Mouse (Mus musculus): ENCODE results near the gene Nfe2l3. TPM values are rescaled to one million over a fixed set of nuclear protein-coding genes. Genes with fewer than 3 reads are reported as not detected.

Gene Nfe2l3
- polyA plus RNA-seq, 1 experiment from 2014 or later: 10.8 TPM

DNA sequence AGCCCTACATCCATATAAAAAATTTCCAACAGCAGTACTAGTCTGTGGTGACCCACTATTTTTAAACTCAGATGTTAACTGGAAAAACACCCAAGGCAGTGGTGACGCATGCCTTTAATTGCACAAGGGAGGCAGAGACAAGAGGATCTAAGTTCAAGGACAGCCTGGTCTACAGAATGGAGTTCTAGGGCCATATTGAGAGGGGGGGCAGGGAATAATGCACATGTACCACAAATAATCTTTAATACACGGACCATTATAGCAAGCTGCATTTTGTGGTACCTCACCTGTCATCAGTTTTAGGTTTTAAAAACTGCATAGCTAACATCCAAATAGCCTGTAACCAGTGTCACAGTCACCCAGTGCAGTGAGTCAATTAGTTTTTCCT lies 26.4 kb downstream of the Nfe2l3 start:
- H3K9ac ChIP-seq (ENCODE audit: low read length): no peak overlapping the region
- H3K36me3 ChIP-seq (ENCODE audit: control insufficient read depth, insufficient read depth, low read length): peaks cover 61% of the 10 kb centered on the region
- H3K4me1 ChIP-seq (ENCODE audit: control insufficient read depth, insufficient read depth, low read length): no peaks in the 10 kb centered on the region
- H3K27me3 ChIP-seq (replicated peaks; ENCODE audit: control insufficient read depth, insufficient read depth, low read length): no peaks in the 10 kb centered on the region
- no peaks in the 10 kb centered on the region for H3K9me3 ChIP-seq (replicated peaks; ENCODE audit: control insufficient read depth, low read length)
- 45% methylated on average over 2 of the region's 2 CpGs for WGBS
- ATAC-seq: peak; percentile 18
- no peak overlapping the region for H3K4me2 ChIP-seq (ENCODE audit: low read length)
- no peak overlapping the region for H3K27ac ChIP-seq (ENCODE audit: low read depth, low read length)
- DNase-seq (ENCODE audit: low spot score): no peak
- no peak overlapping the region for H3K4me3 ChIP-seq (ENCODE audit: low read depth, low read length)

DNA sequence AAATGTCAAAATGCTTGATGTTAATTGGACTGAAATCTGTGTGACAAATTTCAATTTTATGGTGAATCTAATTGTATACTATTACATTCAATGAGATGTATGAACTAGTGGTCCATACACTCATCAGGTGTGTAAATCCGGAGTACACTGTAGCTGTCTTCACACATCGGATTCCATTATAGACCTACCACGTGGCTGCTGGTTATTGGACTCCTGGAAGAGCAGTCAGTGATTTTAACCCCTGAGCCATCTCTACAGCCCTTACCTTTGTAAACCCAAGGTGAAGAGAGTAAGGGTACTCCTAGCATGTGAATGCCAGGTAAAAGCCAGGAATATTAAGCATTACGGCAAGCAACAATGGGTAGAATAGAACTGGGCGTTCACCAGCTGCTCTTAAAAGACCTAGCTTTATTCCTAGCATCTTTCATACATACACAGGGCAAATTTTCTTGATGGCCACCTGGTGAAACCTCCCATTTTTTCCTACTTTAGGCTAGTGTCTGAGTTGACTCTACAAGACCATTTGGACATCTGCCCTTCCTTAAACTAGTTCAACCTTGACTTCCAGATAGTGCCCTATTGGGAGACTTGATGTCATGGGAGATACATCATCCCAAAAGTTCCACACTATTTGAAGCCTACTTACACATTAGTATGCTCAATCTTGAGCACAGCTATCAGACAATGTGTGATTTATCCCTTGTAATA lies 27.0 kb downstream of the Nfe2l3 start:
- Histone ChIP-seq H3K27me3 (replicated peaks; ENCODE audit: control insufficient read depth, insufficient read depth, low read length) (no peaks in the 10 kb centered on the region), H3K36me3 (ENCODE audit: control insufficient read depth, insufficient read depth, low read length) (peaks cover 65% of the 10 kb centered on the region)

DNA sequence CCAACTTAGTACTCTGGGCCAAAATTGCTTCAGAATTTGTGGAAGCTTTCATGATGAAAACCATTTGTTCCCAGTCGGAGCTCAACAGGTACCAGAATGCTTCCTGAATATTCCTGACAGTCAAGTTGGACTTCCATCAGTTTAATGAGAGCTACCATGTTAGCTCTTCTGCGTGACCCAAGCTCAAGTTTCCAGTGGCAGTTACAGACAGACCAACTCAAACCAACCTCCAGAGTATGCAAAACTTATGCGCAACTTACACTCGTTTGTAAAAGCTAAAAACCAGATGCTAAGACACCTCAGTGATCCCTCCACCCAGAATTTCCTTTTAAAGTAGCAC lies 27.5 kb downstream of the Nfe2l3 start:
- Histone ChIP-seq H3K4me1 (ENCODE audit: control insufficient read depth, insufficient read depth, low read length) (no peaks in the 10 kb centered on the region), H3K36me3 (ENCODE audit: control insufficient read depth, insufficient read depth, low read length) (peaks cover 69% of the 10 kb centered on the region), H3K4me3 (ENCODE audit: low read depth, low read length) (no peak overlapping the region), H3K27ac (ENCODE audit: low read depth, low read length) (no peak overlapping the region), H3K9me3 (replicated peaks; ENCODE audit: control insufficient read depth, low read length) (no peaks in the 10 kb centered on the region), H3K27me3 (replicated peaks; ENCODE audit: control insufficient read depth, insufficient read depth, low read length) (no peaks in the 10 kb centered on the region), H3K4me2 (ENCODE audit: low read length) (no peak overlapping the region), H3K9ac (ENCODE audit: low read length) (no peak overlapping the region)
- DNase-seq (ENCODE audit: low spot score): no peak
- ATAC-seq: no peak
- 80% methylated on average over 4 of the region's 4 CpGs for WGBS

More for the DNA sequence above, 27.0 kb downstream of the Nfe2l3 start:
- H3K4me1 ChIP-seq (ENCODE audit: control insufficient read depth, insufficient read depth, low read length): no peaks in the 10 kb centered on the region
- H3K27ac ChIP-seq (ENCODE audit: low read depth, low read length): no peak overlapping the region
- DNase-seq (ENCODE audit: low spot score): no peak
- no peaks in the 10 kb centered on the region for H3K9me3 ChIP-seq (replicated peaks; ENCODE audit: control insufficient read depth, low read length)
- peak; percentile 35 for ATAC-seq
- no peak overlapping the region for H3K4me2 ChIP-seq (ENCODE audit: low read length)
- WGBS: 38% methylated on average over 5 of the region's 5 CpGs
- no peak overlapping the region for H3K4me3 ChIP-seq (ENCODE audit: low read depth, low read length)
- no peak overlapping the region for H3K9ac ChIP-seq (ENCODE audit: low read length)

DNA sequence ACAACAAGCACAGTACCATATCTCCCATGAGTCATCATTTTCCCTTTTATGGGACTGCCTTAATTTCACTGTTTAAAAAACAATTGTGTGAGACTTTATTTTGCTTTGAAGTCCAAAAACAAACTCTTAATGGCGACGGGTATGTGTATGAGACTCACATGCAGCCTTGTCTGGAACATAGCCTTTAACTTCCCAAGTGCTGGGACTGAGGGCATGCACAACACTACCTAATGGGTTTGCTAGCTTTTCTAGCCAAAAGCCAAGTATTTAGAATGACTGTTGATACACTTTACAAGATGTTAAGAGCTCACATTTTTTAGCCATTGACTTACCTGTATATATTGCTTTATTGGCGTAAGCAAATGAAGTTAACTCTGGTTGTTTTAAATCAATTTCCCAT lies 27.9 kb downstream of the Nfe2l3 start:
- H3K4me3 ChIP-seq (ENCODE audit: low read depth, low read length): no peak overlapping the region
- DNase-seq (ENCODE audit: low spot score) (no peak), ATAC-seq (no peak)
- H3K9me3 ChIP-seq (replicated peaks; ENCODE audit: control insufficient read depth, low read length): no peaks in the 10 kb centered on the region
- H3K9ac ChIP-seq (ENCODE audit: low read length): no peak overlapping the region
- WGBS: 81% methylated on average over 3 of the region's 3 CpGs
- peaks cover 72% of the 10 kb centered on the region for H3K36me3 ChIP-seq (ENCODE audit: control insufficient read depth, insufficient read depth, low read length)
- no peak overlapping the region for H3K27ac ChIP-seq (ENCODE audit: low read depth, low read length)
- no peaks in the 10 kb centered on the region for H3K27me3 ChIP-seq (replicated peaks; ENCODE audit: control insufficient read depth, insufficient read depth, low read length)
- H3K4me1 ChIP-seq (ENCODE audit: control insufficient read depth, insufficient read depth, low read length): no peaks in the 10 kb centered on the region
- no peak overlapping the region for H3K4me2 ChIP-seq (ENCODE audit: low read length)

GRCm38 (mm10) chr6:51467649-51468048 lies 35.2 kb downstream of the Nfe2l3 start:
- Histone ChIP-seq H3K4me1 (ENCODE audit: control insufficient read depth, insufficient read depth, low read length) (peaks cover 22% of the 10 kb centered on the region), H3K4me2 (ENCODE audit: low read length) (peak overlapping the region; percentile 72), H3K27me3 (replicated peaks; ENCODE audit: control insufficient read depth, insufficient read depth, low read length) (no peaks in the 10 kb centered on the region), H3K9me3 (replicated peaks; ENCODE audit: control insufficient read depth, low read length) (no peaks in the 10 kb centered on the region), H3K4me3 (ENCODE audit: low read depth, low read length) (peak overlapping the region; percentile 100), H3K9ac (ENCODE audit: low read length) (peak overlapping the region; percentile 53), H3K36me3 (ENCODE audit: control insufficient read depth, insufficient read depth, low read length) (peaks cover 48% of the 10 kb centered on the region), H3K27ac (ENCODE audit: low read depth, low read length) (no peak overlapping the region)
- under 1% methylated on average over 2 of the region's 2 CpGs for whole genome bisulfite sequencing
- DNase-seq (ENCODE audit: low spot score) (peak; percentile 73), ATAC-seq (no peak)

- WGBS: under 1% methylated on average over 63 of the region's 63 CpGs
Observed at GRCm38 (mm10) chr6:51468891-51469561, 36.6 kb downstream of the Nfe2l3 start.

DNA sequence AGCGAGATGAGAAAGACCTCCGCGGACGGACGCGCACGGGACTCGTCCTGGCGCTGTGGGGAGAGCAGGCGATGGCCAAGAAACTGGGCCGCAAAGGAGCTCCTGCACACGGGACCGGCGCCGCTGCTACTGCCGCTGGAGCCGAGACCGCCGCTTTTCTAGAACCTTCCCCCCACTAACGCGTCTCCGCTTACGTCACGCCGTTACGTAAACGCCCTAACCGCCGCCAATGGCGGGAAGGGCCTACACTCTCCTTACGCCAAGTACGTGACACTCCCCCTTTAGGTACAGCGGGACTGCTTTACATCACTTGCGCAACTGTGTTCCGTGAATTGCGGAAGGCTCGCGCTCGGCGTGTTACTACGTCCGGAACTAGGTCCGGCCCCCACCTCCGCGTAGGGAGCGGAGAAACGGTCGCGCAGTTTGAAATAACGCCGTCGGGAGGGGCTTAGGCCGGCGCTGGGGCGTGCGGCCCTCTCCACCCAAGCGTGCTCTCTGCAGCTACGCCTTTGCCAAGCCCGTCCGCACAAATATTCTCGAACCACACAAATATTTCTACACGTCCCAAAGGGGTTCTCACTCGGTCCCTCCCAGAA lies 37.3 kb downstream of the Nfe2l3 start, which contains the start of gene Hnrnpa2b1:
TSS of gene Hnrnpa2b1 (minus strand) at position 180 of the 596 bp plus-strand sequence.
- Histone ChIP-seq H3K4me1 (ENCODE audit: control insufficient read depth, insufficient read depth, low read length) (peaks cover 33% of the 10 kb centered on the region), H3K36me3 (ENCODE audit: control insufficient read depth, insufficient read depth, low read length) (peaks cover 50% of the 10 kb centered on the region), H3K4me3 (ENCODE audit: low read depth, low read length) (peak within 1 kb of the TSS; percentile 100), H3K27me3 (replicated peaks; ENCODE audit: control insufficient read depth, insufficient read depth, low read length) (no peaks in the 10 kb centered on the region), H3K9ac (ENCODE audit: low read length) (peak within 1 kb of the TSS; percentile 100), H3K9me3 (replicated peaks; ENCODE audit: control insufficient read depth, low read length) (no peaks in the 10 kb centered on the region), H3K4me2 (ENCODE audit: low read length) (peak within 1 kb of the TSS; percentile 81), H3K27ac (ENCODE audit: low read depth, low read length) (peak within 1 kb of the TSS; percentile 100)
- peak; percentile 100 for DNase-seq (ENCODE audit: low spot score)
- WGBS: under 1% methylated on average over 63 of the region's 63 CpGs
- ATAC-seq: peak; percentile 88

More at GRCm38 (mm10) chr6:51468891-51469561, 36.6 kb downstream of the Nfe2l3 start:
- Histone ChIP-seq H3K4me3 (ENCODE audit: low read depth, low read length) (peak overlapping the region; percentile 100), H3K9ac (ENCODE audit: low read length) (peak overlapping the region; percentile 100), H3K4me2 (ENCODE audit: low read length) (peak overlapping the region; percentile 72), H3K36me3 (ENCODE audit: control insufficient read depth, insufficient read depth, low read length) (peaks cover 49% of the 10 kb centered on the region), H3K27me3 (replicated peaks; ENCODE audit: control insufficient read depth, insufficient read depth, low read length) (no peaks in the 10 kb centered on the region), H3K9me3 (replicated peaks; ENCODE audit: control insufficient read depth, low read length) (no peaks in the 10 kb centered on the region), H3K27ac (ENCODE audit: low read depth, low read length) (peak overlapping the region; percentile 100), H3K4me1 (ENCODE audit: control insufficient read depth, insufficient read depth, low read length) (peaks cover 33% of the 10 kb centered on the region)
- ATAC-seq (peak; percentile 30), DNase-seq (ENCODE audit: low spot score) (peak; percentile 83)

GRCm38 (mm10) chr6:51470311-51471178 lies 38.1 kb downstream of the Nfe2l3 start, which contains the start of gene Cbx3:
Gene Cbx3, plus strand, starts transcription at chr6:51470360.
- Histone ChIP-seq H3K4me1 (ENCODE audit: control insufficient read depth, insufficient read depth, low read length) (peaks cover 33% of the 10 kb centered on the region), H3K9me3 (replicated peaks; ENCODE audit: control insufficient read depth, low read length) (no peaks in the 10 kb centered on the region), H3K36me3 (ENCODE audit: control insufficient read depth, insufficient read depth, low read length) (peaks cover 50% of the 10 kb centered on the region), H3K27me3 (replicated peaks; ENCODE audit: control insufficient read depth, insufficient read depth, low read length) (no peaks in the 10 kb centered on the region), H3K9ac (ENCODE audit: low read length) (peak within 1 kb of the TSS; percentile 100), H3K4me3 (ENCODE audit: low read depth, low read length) (peak within 1 kb of the TSS; percentile 100), H3K4me2 (ENCODE audit: low read length) (peak within 1 kb of the TSS; percentile 81), H3K27ac (ENCODE audit: low read depth, low read length) (peak within 1 kb of the TSS; percentile 100)
- under 1% methylated on average over 69 of the region's 99 CpGs for WGBS
- peak; percentile 79 for ATAC-seq
- DNase-seq (ENCODE audit: low spot score): peak; percentile 94
